ENCODE assay signal across 31 mouse cellular contexts in the genomic region with DNA sequence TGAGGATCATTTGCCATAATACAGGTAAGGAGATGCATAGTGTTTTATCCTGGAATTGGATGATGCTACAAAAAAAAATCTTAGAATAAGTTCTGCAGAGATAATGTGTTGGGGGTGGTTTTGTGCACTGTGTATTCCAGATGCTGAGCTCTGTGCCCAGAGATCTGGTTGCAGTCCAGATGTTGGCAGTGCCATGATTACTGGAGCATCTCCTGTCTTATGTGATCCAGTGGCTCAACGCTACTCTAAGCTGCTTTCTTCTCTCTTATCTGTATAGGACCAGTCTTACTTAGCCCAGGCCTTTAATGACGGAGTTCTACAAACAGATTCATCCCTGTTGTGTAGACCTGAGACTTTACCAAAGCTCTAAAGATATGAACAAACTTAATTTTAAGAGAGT. TPM values are rescaled to one million over a fixed set of nuclear protein-coding genes. Genes with fewer than 3 reads are reported as not detected.
"Had no signal": no experiment of that assay in that cellular context is flagged by ENCODE, and none has a peak within 500 bp of the region (broad histone marks: within the 10 kb centered on the region; RNA-seq: fewer than 3 reads in every experiment).

No protein-coding gene starts in this region.

- H3K4me3 ChIP-seq: left cerebral cortex, adult 2 months; limb, embryonic 10.5 days; limb, embryonic 12.5 days; limb, embryonic 13.5 days; limb, embryonic 15.5 days; liver, embryonic 12.5 days; liver, embryonic 13.5 days; liver, embryonic 15.5 days; lung, embryonic 15.5 days; megakaryocyte, embryonic 14.5 days; midbrain, embryonic 10.5 days; midbrain, embryonic 12.5 days; midbrain, embryonic 15.5 days; myocyte; neural tube, embryonic 12.5 days; neural tube, embryonic 13.5 days had no signal

- H3K36me3 ChIP-seq: limb, embryonic 10.5 days; limb, embryonic 12.5 days; limb, embryonic 13.5 days; limb, embryonic 15.5 days; liver, embryonic 12.5 days; liver, embryonic 13.5 days; liver, embryonic 15.5 days; lung, embryonic 15.5 days; midbrain, embryonic 10.5 days; midbrain, embryonic 12.5 days; midbrain, embryonic 15.5 days; neural tube, embryonic 12.5 days; neural tube, embryonic 13.5 days had no signal

- H3K27ac ChIP-seq: left cerebral cortex, adult 2 months; limb, embryonic 10.5 days; limb, embryonic 12.5 days; limb, embryonic 13.5 days; limb, embryonic 15.5 days; liver, embryonic 12.5 days; liver, embryonic 13.5 days; liver, embryonic 14.5 days; liver, embryonic 15.5 days; lung, embryonic 15.5 days; macrophage; midbrain, embryonic 10.5 days; midbrain, embryonic 12.5 days; midbrain, embryonic 15.5 days; neural tube, embryonic 12.5 days; neural tube, embryonic 13.5 days had no signal

- H3K4me1 ChIP-seq: limb, embryonic 10.5 days; lung, embryonic 15.5 days; midbrain, embryonic 10.5 days; midbrain, embryonic 12.5 days; midbrain, embryonic 15.5 days; neural tube, embryonic 12.5 days; neural tube, embryonic 13.5 days had no signal

- H3K9me3 ChIP-seq: limb, embryonic 10.5 days; limb, embryonic 12.5 days; limb, embryonic 13.5 days; limb, embryonic 15.5 days; liver, embryonic 12.5 days; liver, embryonic 13.5 days; liver, embryonic 15.5 days; lung, embryonic 15.5 days; megakaryocyte, embryonic 14.5 days; midbrain, embryonic 10.5 days; midbrain, embryonic 12.5 days; midbrain, embryonic 15.5 days; neural tube, embryonic 12.5 days; neural tube, embryonic 13.5 days had no signal

- H3K9ac ChIP-seq: limb, embryonic 12.5 days; limb, embryonic 13.5 days; limb, embryonic 15.5 days; liver, embryonic 12.5 days; liver, embryonic 13.5 days; liver, embryonic 14.5 days; liver, embryonic 15.5 days; lung, embryonic 14.5 days; lung, embryonic 15.5 days; midbrain, embryonic 12.5 days; midbrain, embryonic 15.5 days; neural tube, embryonic 12.5 days; neural tube, embryonic 13.5 days had no signal

- DNase-seq: left cerebral cortex, postnatal 4 days; liver; liver, embryonic 13.5 days; lung, adult 18-20 months; lung, adult 2 months; lung, embryonic 14.5 days; lung, postnatal 10 days; lung, postnatal 14 days; lung, postnatal 36 days; lung, postnatal 4 days; midbrain, embryonic 14.5 days had no signal

- H3K27me3 ChIP-seq: limb, embryonic 12.5 days; limb, embryonic 13.5 days; limb, embryonic 15.5 days; liver, embryonic 12.5 days; liver, embryonic 13.5 days; liver, embryonic 15.5 days; lung, embryonic 15.5 days; megakaryocyte, embryonic 14.5 days; midbrain, embryonic 12.5 days; midbrain, embryonic 15.5 days; neural tube, embryonic 12.5 days; neural tube, embryonic 13.5 days had no signal

- ATAC-seq: liver, embryonic 12.5 days; lung, postnatal 0 days; midbrain, embryonic 15.5 days; midbrain, embryonic 16.5 days had no signal

- H3K4me2 ChIP-seq: limb, embryonic 12.5 days; limb, embryonic 13.5 days; limb, embryonic 15.5 days; liver, embryonic 12.5 days; liver, embryonic 13.5 days; liver, embryonic 15.5 days; lung, embryonic 14.5 days; lung, embryonic 15.5 days; midbrain, embryonic 12.5 days; midbrain, embryonic 15.5 days; neural tube, embryonic 12.5 days; neural tube, embryonic 13.5 days had no signal

RNA-seq across cellular contexts. Expression of gene Cfap54, which starts 10.5 kb away (rescaled TPM):
- polyA plus RNA-seq: liver, embryonic 16.5 days; macrophage had no signal
